Mouse (Mus musculus): Measurements from ENCODE around the gene Neurod1.
A peak's percentile ranks its signal among the peaks of the same experiment; 100 is the strongest.

The Neurod1 gene

GRCm38 (mm10) chr2:79443401-79443800, 13.2 kb downstream of the Neurod1 start:
- DNase-seq (ENCODE audit: low spot score in 2 of 2): no peak

DNA sequence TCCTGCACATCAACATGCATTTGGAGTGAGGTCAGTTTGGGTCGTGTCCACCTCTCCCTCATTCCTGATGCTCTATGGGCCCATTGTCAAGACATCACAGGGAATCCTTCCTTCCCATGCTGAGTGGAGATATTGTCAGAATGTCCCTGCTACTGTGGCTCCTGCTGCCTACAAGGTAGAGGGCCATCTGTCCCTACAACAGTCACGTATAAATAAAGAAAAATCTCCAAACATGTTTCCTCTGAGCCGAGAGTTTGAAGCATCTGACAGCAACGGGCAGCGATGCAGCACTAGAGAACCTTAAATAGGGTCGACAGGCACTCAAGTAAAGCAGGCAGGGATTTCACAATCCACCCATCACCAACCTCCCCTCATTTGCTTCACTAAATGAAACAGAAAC, 13.6 kb downstream of the Neurod1 start:
- DNase-seq (ENCODE audit: low spot score in 2 of 2): no peak

DNA sequence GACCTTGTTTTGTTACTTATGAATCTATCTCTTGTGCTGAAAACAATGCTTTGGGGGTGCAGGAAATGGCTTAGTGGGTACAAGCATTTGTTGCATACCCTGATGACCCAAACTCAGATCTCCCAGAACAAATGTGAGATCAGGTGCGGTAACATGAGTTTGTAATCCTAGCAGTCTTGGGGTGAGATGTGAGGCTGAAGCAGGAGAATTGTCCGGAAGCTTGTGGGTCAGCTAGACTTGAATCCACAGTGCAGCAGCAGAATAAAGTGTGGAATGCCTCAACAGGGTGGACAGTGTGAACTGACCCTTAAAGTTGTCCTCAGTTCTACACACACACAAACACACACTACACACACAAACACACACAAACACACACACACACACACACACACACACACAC, 14.3 kb downstream of the Neurod1 start:
- DNase-seq (ENCODE audit: low spot score in 2 of 2): no peak

DNA sequence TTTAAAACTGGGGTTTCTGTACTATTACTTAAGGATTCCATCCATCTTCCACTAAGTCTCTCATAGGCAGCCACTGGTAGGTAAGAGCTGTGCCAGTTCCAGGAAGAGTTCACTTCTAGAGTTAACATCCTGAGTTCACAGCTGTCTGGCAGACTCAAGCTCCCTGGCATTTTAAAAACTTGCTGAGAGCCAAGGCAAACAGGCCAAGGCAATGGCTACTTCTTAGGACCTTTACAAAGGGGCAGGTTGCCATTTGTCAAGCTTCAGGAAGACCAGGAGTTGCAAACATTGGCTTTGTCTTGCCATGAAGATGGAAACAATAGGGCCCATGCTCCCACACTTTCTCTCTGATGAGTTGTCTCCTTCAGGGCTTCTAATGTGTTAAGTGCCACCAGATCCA, 26.5 kb downstream of the Neurod1 start:
- no peak for DNase-seq (ENCODE audit: low spot score in 2 of 2)

- no peak for DNase-seq (ENCODE audit: low spot score in 2 of 2)
Measured at GRCm38 (mm10) chr2:79429650-79430049, 26.9 kb downstream of the Neurod1 start.

- DNase-seq (ENCODE audit: low spot score in 2 of 2): no peak
Measured at GRCm38 (mm10) chr2:79429108-79429507, 27.4 kb downstream of the Neurod1 start.

- peak in 1 of 2 experiments; percentile 27 for DNase-seq (ENCODE audit: low spot score in 2 of 2)
Measured at GRCm38 (mm10) chr2:79428569-79429104, 27.9 kb downstream of the Neurod1 start.

GRCm38 (mm10) chr2:79428022-79428421, 28.5 kb downstream of the Neurod1 start:
- DNase-seq (ENCODE audit: low spot score in 2 of 2): no peak

- DNase-seq (ENCODE audit: low spot score in 2 of 2): no peak
Measured at GRCm38 (mm10) chr2:79421696-79422095, 34.9 kb downstream of the Neurod1 start.

- no peak for DNase-seq (ENCODE audit: low spot score in 2 of 2)
Measured at GRCm38 (mm10) chr2:79414505-79414904, 42.0 kb downstream of the Neurod1 start.

GRCm38 (mm10) chr2:79410903-79411255, 45.7 kb downstream of the Neurod1 start:
- no peak for DNase-seq (ENCODE audit: low spot score in 2 of 2)

- no peak for DNase-seq (ENCODE audit: low spot score in 2 of 2)
Measured at GRCm38 (mm10) chr2:79410247-79410902, 46.2 kb downstream of the Neurod1 start.

- DNase-seq (ENCODE audit: low spot score in 2 of 2): no peak
Measured at GRCm38 (mm10) chr2:79405661-79406405, 50.7 kb downstream of the Neurod1 start.

All from right cerebral cortex, postnatal 10 days (tissue).